Mouse (Mus musculus): ENCODE measurements around the gene Pgm5.

- no peak for TF ChIP-seq ZC3H11A (IDR thresholded peaks at IDR 0.05; ENCODE audit: borderline replicate concordance, low read depth, low read length)
- no peak for TF ChIP-seq HCFC1 (IDR thresholded peaks at IDR 0.05; ENCODE audit: borderline replicate concordance, insufficient read depth, low read length)
These were observed 215.4 kb downstream of the Pgm5 start for GRCm38 (mm10) chr19:24646162-24646829.

Measured in ES-E14 (cell line).